Mouse (Mus musculus): ENCODE measurements around the gene Spsb1. TPM values are rescaled to one million over a fixed set of nuclear protein-coding genes. Genes with fewer than 3 reads are reported as not detected.
A peak's percentile ranks its signal among the peaks of the same experiment; 100 is the strongest.

Gene Spsb1
- polyA plus RNA-seq, 1 experiment from 2014 or later, result 11.2 TPM

DNA sequence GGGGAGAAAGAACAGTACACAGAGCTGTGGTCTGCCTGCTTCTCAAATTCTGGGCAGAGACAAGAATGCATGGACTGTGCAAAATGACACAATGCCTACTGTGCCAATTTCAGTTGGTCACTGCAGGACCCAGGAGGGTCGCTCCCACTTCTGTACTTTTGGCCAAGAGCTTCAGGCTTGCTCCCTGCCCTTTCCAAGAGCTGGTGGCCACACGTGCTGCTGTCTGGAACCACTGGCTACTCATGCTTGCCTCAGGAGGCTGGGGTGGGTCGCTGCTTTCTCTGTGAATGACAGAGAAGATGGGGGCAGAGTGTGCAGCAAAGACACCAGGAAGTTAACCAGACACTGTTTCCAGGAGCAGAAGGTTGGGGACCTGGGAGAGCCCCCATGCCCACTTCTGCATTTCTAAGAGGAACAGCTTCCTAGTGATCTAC, 53.5 kb downstream of the Spsb1 start:
- 72% methylated on average over 3 of the region's 3 CpGs for WGBS
- 0 out of 2 replicates have a peak overlapping the region, but pooled peaks have one; percentile 8 for H3K27ac ChIP-seq
- no peak for DNase-seq (ENCODE audit: extremely low spot score, low spot score)
- H3K9me3 ChIP-seq, result no peaks in the 10 kb centered on the region
- peaks cover 27% of the 10 kb centered on the region for H3K36me3 ChIP-seq (replicated peaks)
- H3K4me1 ChIP-seq, result peaks cover 19% of the 10 kb centered on the region
- H3K27me3 ChIP-seq (ENCODE audit: poor library complexity, severe bottlenecking), result no peaks in the 10 kb centered on the region
- H3K4me3 ChIP-seq, result no peak overlapping the region

DNA sequence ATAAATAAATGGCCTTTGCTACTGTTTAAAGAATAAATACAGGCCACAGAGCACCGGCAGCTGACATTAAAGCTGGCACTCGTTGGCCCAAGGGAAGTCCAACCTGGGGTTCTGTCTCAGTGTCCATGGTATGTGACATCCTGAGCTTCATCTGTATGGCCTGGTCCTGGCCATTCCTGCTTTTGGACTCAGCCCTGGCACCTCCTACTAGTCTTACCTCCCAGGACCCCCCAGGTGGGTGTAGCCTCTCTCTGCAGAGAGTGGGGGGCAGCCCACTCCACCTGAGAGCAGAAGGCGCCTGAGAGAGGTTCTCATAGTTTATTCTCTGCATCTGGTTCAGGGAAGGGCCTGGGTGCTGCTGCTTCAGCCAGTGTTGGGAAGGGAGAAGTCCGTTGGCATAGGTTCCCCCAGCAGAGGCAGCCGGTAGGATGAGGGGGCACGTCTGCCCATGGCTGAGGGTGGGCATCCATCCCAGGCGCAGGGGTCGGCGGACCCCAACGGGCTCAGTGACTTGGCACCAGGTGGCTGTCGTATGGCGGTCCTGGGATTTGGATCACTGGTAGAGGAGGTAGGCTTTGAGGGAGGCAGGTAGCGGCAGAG, 57.1 kb downstream of the Spsb1 start:
- 94% methylated on average over 13 of the region's 13 CpGs for WGBS
- Histone ChIP-seq H3K27me3 (ENCODE audit: poor library complexity, severe bottlenecking) (no peaks in the 10 kb centered on the region), H3K4me3 (no peak overlapping the region), H3K4me1 (peaks cover 44% of the 10 kb centered on the region), H3K27ac (peak overlapping the region; percentile 31; the same call in 1 of the 2 replicates), H3K36me3 (replicated peaks) (peaks cover 9% of the 10 kb centered on the region), H3K9me3 (no peaks in the 10 kb centered on the region)
- DNase-seq (ENCODE audit: extremely low spot score, low spot score), result no peak

DNA sequence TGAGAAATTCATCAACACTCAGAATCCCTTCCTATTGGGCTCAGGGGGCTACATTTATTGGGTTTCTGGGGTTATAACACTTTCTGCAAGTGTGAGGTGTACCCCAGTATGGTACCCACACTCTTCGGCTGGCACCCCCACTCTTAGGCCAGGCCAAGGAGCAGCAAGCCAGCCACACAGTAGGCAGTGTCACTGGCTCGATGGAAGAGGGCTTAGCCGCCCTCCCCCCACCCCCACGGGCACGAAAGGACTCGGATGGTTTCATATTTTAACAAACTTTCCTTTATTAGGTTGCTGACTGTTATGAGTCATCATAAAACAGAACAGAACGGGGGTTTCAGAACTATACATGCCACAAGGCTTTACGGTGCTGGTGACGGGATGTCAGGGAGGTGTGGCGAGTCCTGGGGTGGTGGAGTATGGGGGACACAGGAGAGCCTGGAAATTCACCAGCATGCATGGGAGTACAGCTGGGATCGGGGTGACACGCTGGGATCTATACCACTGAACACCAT, 58.8 kb downstream of the Spsb1 start:
- H3K4me1 ChIP-seq, result peaks cover 49% of the 10 kb centered on the region
- peaks cover 9% of the 10 kb centered on the region for H3K36me3 ChIP-seq (replicated peaks)
- DNase-seq (ENCODE audit: extremely low spot score, low spot score), result no peak
- H3K9me3 ChIP-seq, result no peaks in the 10 kb centered on the region
- H3K27ac ChIP-seq, result peak overlapping the region; percentile 64; the same call in 1 of the 2 replicates
- 84% methylated on average over 12 of the region's 12 CpGs for WGBS
- no peak overlapping the region for H3K4me3 ChIP-seq
- H3K27me3 ChIP-seq (ENCODE audit: poor library complexity, severe bottlenecking), result no peaks in the 10 kb centered on the region

DNA sequence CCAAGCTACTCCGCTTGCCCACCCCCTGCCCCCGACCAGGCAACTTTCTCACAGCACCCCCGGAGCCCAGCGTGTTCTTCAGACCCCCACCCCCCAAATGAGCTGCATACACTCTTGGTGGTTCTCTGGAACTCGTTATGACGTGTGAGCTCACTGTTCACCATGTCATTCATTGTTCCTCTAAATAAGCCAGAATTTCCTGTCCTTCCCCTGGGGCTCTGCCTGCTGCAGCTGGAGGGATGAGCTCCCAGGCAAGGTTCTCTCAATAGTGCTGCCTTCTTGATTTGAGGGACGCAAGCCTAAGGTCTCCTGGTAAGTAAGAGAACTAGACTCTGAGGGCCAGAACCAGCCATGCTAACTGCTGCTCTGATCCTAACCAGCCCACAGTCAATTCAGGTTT, 59.6 kb downstream of the Spsb1 start:
- Histone ChIP-seq H3K4me1 (peaks cover 54% of the 10 kb centered on the region), H3K4me3 (no peak overlapping the region), H3K36me3 (replicated peaks) (peaks cover 9% of the 10 kb centered on the region), H3K9me3 (no peaks in the 10 kb centered on the region), H3K27me3 (ENCODE audit: poor library complexity, severe bottlenecking) (no peaks in the 10 kb centered on the region), H3K27ac (peak overlapping the region; percentile 83)
- 52% methylated on average over 7 of the region's 7 CpGs for WGBS
- DNase-seq (ENCODE audit: extremely low spot score, low spot score), result no peak

DNA sequence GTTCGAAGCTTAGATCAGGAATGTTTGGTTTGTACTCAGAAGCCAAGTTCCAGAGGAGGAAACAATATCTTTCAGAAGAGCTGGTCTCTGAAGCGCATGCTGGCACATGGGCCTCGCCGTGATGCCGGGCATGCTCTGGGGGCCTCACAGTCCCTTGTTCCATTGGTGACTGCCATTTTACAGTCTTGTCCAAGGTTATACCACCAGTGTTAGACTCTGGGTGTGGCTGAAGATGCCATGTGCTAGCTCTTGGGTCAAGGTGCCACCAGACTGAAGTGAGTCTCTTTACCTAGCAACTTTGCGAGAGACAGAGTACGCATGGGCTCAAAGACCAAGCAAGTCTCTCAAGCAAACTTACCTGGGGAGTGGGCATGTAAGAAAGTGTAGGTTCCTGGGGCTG, 60.5 kb downstream of the Spsb1 start:
- H3K9me3 ChIP-seq, result no peaks in the 10 kb centered on the region
- WGBS, result 94% methylated on average over 7 of the region's 7 CpGs
- DNase-seq (ENCODE audit: extremely low spot score, low spot score), result no peak
- no peaks in the 10 kb centered on the region for H3K27me3 ChIP-seq (ENCODE audit: poor library complexity, severe bottlenecking)
- peak overlapping the region; percentile 83 for H3K27ac ChIP-seq
- peaks cover 63% of the 10 kb centered on the region for H3K4me1 ChIP-seq
- H3K36me3 ChIP-seq (replicated peaks), result peaks cover 9% of the 10 kb centered on the region
- no peak overlapping the region for H3K4me3 ChIP-seq

DNA sequence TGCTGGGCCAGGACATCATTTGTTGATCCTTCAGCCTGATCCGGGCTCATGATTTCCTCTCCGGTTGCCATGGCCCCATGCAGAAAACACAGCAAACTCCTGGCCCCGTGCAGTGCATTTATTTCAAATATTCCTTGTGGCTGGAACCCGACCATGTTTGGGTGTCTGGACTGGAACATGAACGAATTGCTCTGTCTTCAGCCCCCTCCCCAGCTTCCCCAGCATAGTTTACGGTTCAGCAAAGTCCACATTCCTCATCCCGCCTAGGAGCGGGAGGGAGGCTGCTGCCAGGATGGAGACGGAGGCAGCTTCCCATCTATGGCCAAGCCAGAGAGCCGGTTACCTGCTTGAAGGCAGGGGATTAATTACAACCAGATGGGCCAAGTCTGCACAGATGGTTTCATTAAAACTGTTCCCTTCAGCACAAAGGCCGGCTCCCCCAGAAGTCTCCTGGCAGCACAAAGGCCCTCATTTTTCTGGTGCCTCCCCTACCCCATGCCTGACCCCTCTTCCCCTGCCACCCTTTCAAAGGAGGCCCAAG, 61.2 kb downstream of the Spsb1 start:
- peaks cover 69% of the 10 kb centered on the region for H3K4me1 ChIP-seq
- DNase-seq (ENCODE audit: extremely low spot score, low spot score), result peak; percentile 71
- H3K4me3 ChIP-seq, result no peak overlapping the region
- H3K27me3 ChIP-seq (ENCODE audit: poor library complexity, severe bottlenecking), result no peaks in the 10 kb centered on the region
- peak overlapping the region; percentile 83 for H3K27ac ChIP-seq
- no peaks in the 10 kb centered on the region for H3K9me3 ChIP-seq
- H3K36me3 ChIP-seq (replicated peaks), result peaks cover 9% of the 10 kb centered on the region
- 39% methylated on average over 11 of the region's 11 CpGs for WGBS

DNA sequence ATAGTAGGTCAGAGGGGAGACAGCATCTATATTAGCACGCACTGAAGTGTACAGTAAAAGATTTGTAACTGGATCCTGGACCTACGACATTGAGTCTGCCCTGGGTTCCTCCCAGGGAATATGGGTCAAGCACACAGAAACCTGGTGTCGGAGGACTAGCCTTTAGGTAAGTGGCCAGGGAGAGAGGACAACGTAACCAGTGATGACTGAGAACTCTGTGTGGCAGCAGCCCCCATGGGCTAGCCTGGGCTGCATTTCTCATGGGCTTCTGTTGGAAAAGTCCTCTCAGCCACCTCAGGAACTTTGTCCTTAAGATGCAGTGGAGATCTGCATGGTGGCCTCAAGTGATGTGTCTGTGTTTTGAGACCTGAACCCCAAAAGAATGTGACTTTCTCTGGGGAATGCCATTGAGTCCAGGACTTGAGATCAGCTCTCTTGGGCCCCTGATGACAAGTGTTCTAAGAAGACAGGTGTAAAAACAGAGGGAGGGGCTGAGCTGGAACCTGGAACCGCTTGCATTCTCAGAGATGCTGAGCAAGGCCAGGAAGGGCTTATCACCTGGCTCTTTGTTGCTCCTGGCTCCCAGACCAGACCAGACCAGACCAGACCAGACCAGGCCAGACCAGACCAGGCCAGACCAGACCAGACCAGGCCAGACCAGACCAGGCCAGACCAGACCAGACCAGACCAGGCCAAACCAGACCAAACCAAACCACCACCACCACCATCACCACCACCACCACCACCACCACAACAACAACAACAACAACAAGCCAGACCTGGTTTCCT, 63.5 kb downstream of the Spsb1 start:
- peaks cover 80% of the 10 kb centered on the region for H3K4me1 ChIP-seq
- peak overlapping the region; percentile 83 for H3K27ac ChIP-seq
- H3K4me3 ChIP-seq, result no peak overlapping the region
- no peaks in the 10 kb centered on the region for H3K9me3 ChIP-seq
- 91% methylated on average over 5 of the region's 5 CpGs for WGBS
- H3K27me3 ChIP-seq (ENCODE audit: poor library complexity, severe bottlenecking), result no peaks in the 10 kb centered on the region
- H3K36me3 ChIP-seq (replicated peaks), result no peaks in the 10 kb centered on the region
- DNase-seq (ENCODE audit: extremely low spot score, low spot score), result no peak

DNA sequence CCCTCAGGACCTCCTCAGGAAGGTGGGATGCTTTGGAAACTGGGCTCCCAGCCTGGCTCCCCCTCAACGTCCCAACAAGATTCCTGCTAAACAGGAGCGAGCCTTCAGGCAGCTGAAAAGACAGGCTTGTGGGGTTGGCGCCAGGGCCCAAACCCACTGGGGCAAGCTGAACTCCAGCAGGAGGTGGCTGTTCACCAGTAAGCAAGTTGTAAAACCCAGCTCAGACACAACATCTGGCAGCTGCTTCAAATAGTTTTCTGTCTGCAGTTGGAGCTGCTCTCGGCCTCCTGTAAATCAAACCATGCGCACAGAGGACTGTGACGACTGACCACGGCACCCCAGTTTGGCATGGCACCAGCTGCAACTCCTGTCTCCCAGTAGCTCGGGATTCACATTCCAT, 64.3 kb downstream of the Spsb1 start:
- H3K27me3 ChIP-seq (ENCODE audit: poor library complexity, severe bottlenecking), result no peaks in the 10 kb centered on the region
- peak overlapping the region; percentile 83 for H3K27ac ChIP-seq
- WGBS, result 81% methylated on average over 8 of the region's 8 CpGs
- no peak for DNase-seq (ENCODE audit: extremely low spot score, low spot score)
- H3K4me1 ChIP-seq, result peaks cover 74% of the 10 kb centered on the region
- no peak overlapping the region for H3K4me3 ChIP-seq
- H3K9me3 ChIP-seq, result no peaks in the 10 kb centered on the region
- H3K36me3 ChIP-seq (replicated peaks), result no peaks in the 10 kb centered on the region

DNA sequence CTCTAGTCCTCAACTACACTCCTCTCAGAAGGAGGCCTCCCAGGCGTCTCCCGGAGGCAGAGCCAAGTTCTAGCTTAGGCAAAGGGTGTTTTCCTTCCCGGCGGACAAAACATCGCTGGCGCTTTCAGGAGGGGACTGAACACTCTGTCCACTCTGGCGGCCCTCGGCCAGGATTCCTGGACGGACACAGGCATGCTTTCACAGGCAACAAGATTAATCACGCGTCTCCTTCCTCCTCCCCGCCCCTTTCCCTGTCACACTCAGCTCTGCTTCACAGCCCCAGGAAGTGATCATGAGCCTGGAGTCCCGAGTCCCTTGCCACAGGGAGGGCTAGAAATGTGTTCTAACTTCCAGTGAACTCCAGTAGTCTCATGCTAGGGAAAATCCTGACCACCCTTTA, 65.0 kb downstream of the Spsb1 start:
- Histone ChIP-seq H3K36me3 (replicated peaks) (no peaks in the 10 kb centered on the region), H3K27me3 (ENCODE audit: poor library complexity, severe bottlenecking) (no peaks in the 10 kb centered on the region), H3K4me3 (no peak overlapping the region), H3K9me3 (no peaks in the 10 kb centered on the region), H3K4me1 (peaks cover 68% of the 10 kb centered on the region), H3K27ac (peak overlapping the region; percentile 83)
- no peak for DNase-seq (ENCODE audit: extremely low spot score, low spot score)
- WGBS, result 54% methylated on average over 13 of the region's 13 CpGs

DNA sequence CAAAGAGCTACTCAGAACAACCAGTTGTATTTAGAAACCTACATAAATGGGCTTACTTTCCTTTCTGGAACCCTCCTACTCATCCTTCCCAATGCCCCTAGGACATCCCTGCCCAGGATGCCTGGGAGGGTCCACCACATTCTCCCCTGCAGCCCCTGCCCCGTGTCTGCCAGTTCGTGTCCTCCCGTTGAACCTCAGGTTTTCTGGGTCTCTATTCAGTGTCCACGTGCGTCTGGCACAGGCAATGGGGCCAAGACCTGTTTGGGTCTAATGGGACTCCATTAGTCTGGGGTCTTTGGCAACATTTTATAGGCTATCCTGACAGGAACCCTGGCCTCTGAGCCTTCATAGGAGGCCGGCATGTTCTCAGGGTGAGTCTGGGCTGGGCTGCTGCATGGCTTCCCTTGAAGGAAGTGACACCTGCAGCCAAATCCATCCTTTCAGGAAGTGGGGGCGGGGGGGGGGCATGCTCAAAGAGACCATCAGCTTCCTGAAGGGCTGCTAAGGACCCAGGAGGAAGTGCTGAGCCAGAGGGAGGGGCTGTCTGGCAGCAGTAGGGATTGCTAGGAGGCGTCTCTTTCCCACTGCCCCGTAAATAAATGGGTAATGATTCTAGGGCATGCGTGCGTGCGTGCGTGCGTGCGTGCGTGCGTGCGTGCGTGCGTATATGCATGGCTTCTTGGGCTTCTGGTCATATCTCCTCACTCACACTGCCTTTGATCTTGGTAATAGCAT, 65.9 kb downstream of the Spsb1 start:
- Histone ChIP-seq H3K36me3 (replicated peaks) (no peaks in the 10 kb centered on the region), H3K27ac (peak overlapping the region; percentile 83; the same call in 1 of the 2 replicates), H3K4me1 (peaks cover 62% of the 10 kb centered on the region), H3K9me3 (no peaks in the 10 kb centered on the region), H3K4me3 (no peak overlapping the region), H3K27me3 (ENCODE audit: poor library complexity, severe bottlenecking) (no peaks in the 10 kb centered on the region)
- no peak for DNase-seq (ENCODE audit: extremely low spot score, low spot score)
- whole genome bisulfite sequencing, result 87% methylated on average over 20 of the region's 20 CpGs

DNA sequence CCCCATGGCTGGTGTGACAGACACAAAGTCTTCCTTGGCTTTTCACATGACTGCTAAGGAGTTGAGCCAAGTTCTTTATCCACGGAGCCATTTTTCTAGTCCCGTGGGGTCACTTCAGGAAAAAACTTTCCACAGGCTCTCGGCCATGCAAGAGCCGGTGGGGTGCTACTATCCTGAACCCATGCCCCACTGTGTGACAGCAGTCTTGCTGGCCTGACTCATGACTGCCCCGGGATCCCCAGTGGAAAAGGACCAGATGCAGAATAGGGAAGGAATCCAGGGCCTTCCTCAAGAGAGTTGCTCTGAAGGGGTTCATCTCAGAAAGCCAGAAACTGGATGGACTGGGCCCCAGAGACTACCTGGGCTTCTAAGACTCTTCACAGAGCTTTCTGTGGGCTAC, 66.7 kb downstream of the Spsb1 start:
- H3K9me3 ChIP-seq, result no peaks in the 10 kb centered on the region
- peaks cover 57% of the 10 kb centered on the region for H3K4me1 ChIP-seq
- no peaks in the 10 kb centered on the region for H3K36me3 ChIP-seq (replicated peaks)
- no peak overlapping the region for H3K27ac ChIP-seq
- no peaks in the 10 kb centered on the region for H3K27me3 ChIP-seq (ENCODE audit: poor library complexity, severe bottlenecking)
- no peak overlapping the region for H3K4me3 ChIP-seq
- no peak for DNase-seq (ENCODE audit: extremely low spot score, low spot score)
- 94% methylated on average over 5 of the region's 5 CpGs for WGBS

All from forebrain, embryonic 10.5 days (tissue).